Mouse (Mus musculus): ENCODE measurements around the gene Efna4. TPM values are rescaled to one million over a fixed set of nuclear protein-coding genes. Genes with fewer than 3 reads are reported as not detected.

Gene Efna4
- polyA plus RNA-seq, 1 experiment from 2014 or later = 14.1 TPM

DNA sequence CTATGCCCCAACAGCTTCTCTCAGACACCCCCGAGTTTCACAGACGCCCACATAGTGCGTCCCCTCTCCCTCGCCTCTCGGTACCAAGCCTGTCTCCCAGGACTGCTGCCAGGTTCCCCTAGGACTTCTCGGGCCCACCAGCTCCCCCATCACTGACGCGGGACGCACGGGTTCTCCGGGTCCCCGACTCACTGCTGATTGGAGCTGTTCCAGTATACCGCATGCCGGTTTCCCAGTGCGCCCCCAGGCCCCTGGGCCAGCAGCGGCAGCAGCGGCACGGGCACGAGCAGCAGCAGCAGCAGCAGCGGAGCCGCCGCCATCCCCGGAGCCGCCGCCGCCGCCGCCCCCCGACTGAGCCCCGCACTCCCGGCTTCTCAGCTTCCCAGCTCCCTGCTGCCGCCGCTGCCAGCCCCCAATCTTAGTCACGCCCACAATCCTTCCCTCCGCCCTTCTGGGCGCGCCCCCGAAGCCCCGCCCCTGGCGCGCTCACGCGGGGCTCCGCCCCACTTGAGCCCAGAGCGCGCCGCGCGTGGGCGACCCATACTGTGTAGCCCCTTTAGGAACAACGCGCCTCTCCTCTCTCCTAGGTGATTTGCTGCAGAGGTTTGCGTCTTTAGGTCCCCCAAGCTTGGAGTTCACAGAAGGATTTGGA is 15.2 kb downstream of the Efna4 start, which contains the start of gene Efna3:
Efna3 (minus strand) TSS at position 452 of the 652 bp plus-strand sequence.
- H3K4me2 ChIP-seq (ENCODE audit: low read length) = peak within 1 kb of the TSS; percentile 86
- H3K4me3 ChIP-seq (replicated peaks; ENCODE audit: low read length) = peak within 1 kb of the TSS; percentile 52
- peaks cover 39% of the 10 kb centered on the region for H3K4me1 ChIP-seq (replicated peaks; ENCODE audit: control insufficient read depth, insufficient read depth, low read length)
- ATAC-seq = peak; percentile 51
- under 1% methylated on average over 50 of the region's 53 CpGs for WGBS
- peaks cover 17% of the 10 kb centered on the region for H3K27me3 ChIP-seq (replicated peaks; ENCODE audit: control insufficient read depth, insufficient read depth, low read length)
- H3K27ac ChIP-seq (ENCODE audit: low read length) = peak within 1 kb of the TSS; percentile 83
- H3K9ac ChIP-seq (replicated peaks; ENCODE audit: low read depth, low read length) = peak within 1 kb of the TSS; percentile 67
- H3K9me3 ChIP-seq (ENCODE audit: control insufficient read depth, low read length) = no peaks in the 10 kb centered on the region
- H3K36me3 ChIP-seq (ENCODE audit: control insufficient read depth, insufficient read depth) = no peaks in the 10 kb centered on the region

DNA sequence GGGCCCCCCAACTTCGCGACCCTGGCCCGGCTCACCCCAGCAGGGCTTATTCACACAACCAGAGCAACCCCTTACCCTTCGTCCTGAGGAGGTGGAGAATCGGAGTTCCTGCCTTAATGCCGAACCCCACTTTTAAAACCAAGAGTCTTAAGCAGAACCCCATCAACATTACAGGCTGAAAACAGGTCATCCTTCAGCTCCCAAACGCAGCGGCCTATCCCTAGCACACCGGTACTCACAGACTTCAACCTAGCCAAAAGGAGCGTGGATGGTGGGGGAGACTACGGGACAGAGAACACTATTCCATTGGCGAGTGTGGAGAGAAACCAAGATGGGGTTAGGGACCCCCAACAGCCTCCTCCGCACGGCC is 15.7 kb downstream of the Efna4 start:
- Histone ChIP-seq H3K9ac (replicated peaks; ENCODE audit: low read depth, low read length) (peak overlapping the region; percentile 67), H3K4me3 (replicated peaks; ENCODE audit: low read length) (peak overlapping the region; percentile 52), H3K27ac (ENCODE audit: low read length) (peak overlapping the region; percentile 83), H3K27me3 (replicated peaks; ENCODE audit: control insufficient read depth, insufficient read depth, low read length) (peaks cover 17% of the 10 kb centered on the region), H3K4me2 (ENCODE audit: low read length) (peak overlapping the region; percentile 86), H3K9me3 (ENCODE audit: control insufficient read depth, low read length) (no peaks in the 10 kb centered on the region), H3K36me3 (ENCODE audit: control insufficient read depth, insufficient read depth) (no peaks in the 10 kb centered on the region), H3K4me1 (replicated peaks; ENCODE audit: control insufficient read depth, insufficient read depth, low read length) (peaks cover 44% of the 10 kb centered on the region)
- under 1% methylated on average over 14 of the region's 14 CpGs for WGBS
- peak; percentile 0; the same call in 1 of the 2 replicates for ATAC-seq

DNA sequence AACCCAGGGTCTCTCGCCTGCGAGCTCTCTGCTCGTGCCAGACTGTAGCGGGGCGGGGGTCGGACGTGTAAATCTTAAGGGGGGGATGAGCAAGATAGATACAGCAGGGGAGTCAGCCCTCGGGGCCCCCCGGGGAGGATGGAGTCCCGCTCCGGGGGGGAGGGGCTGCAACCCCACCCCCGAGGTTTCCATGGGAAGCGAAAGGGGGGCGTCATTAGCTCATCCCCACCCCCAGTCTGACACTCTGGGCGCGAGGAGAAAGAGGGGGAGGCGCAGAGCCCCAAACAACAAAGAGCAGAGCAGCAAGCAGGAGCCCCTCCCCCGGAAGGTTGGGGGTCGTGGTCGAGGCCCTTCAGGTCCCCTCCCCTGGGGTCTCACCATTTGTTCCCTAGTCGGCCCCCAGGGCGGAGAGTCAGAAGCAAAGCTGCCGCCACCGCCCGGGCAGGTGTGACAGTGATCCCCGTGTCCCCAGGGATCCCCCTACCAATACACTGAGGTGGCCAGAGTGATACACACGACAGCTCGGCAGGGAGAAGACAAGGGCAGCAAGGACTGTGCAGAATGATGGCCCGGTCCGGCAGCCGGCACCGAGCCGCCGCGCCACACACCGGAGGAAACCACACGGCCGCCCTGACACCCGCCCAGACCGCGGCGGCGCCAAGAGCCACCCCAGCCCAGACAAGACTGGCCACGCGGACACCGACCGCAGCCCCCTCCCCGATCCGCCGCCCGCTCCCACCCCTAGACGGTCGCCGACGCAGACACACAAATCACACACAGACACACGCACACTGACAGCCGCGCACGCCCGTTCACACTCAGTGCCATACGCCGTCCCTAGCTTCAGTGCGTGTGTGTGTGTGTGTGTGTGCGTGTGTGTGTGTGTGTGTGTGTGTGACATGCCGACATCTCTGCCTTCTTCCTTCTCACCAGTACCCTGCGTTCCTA is 16.4 kb downstream of the Efna4 start:
- peak overlapping the region; percentile 86 for H3K4me2 ChIP-seq (ENCODE audit: low read length)
- H3K27ac ChIP-seq (ENCODE audit: low read length) = peak overlapping the region; percentile 83
- H3K4me1 ChIP-seq (replicated peaks; ENCODE audit: control insufficient read depth, insufficient read depth, low read length) = peaks cover 50% of the 10 kb centered on the region
- peak overlapping the region; percentile 52 for H3K4me3 ChIP-seq (replicated peaks; ENCODE audit: low read length)
- H3K9me3 ChIP-seq (ENCODE audit: control insufficient read depth, low read length) = no peaks in the 10 kb centered on the region
- peak; percentile 4; the same call in 1 of the 2 replicates for ATAC-seq
- peaks cover 17% of the 10 kb centered on the region for H3K27me3 ChIP-seq (replicated peaks; ENCODE audit: control insufficient read depth, insufficient read depth, low read length)
- no peaks in the 10 kb centered on the region for H3K36me3 ChIP-seq (ENCODE audit: control insufficient read depth, insufficient read depth)
- 1% methylated on average over 66 of the region's 66 CpGs for WGBS
- peak overlapping the region; percentile 67 for H3K9ac ChIP-seq (replicated peaks; ENCODE audit: low read depth, low read length)

- no peak for ATAC-seq
- Histone ChIP-seq H3K9ac (replicated peaks; ENCODE audit: low read depth, low read length) (peak overlapping the region; percentile 67), H3K4me1 (replicated peaks; ENCODE audit: control insufficient read depth, insufficient read depth, low read length) (peaks cover 58% of the 10 kb centered on the region), H3K4me2 (ENCODE audit: low read length) (peak overlapping the region; percentile 86), H3K27me3 (replicated peaks; ENCODE audit: control insufficient read depth, insufficient read depth, low read length) (peaks cover 21% of the 10 kb centered on the region), H3K36me3 (ENCODE audit: control insufficient read depth, insufficient read depth) (no peaks in the 10 kb centered on the region), H3K27ac (ENCODE audit: low read length) (peak overlapping the region; percentile 83), H3K9me3 (ENCODE audit: control insufficient read depth, low read length) (no peaks in the 10 kb centered on the region), H3K4me3 (replicated peaks; ENCODE audit: low read length) (peak overlapping the region; percentile 52)
- WGBS = 1% methylated on average over 39 of the region's 41 CpGs
These were observed 17.1 kb downstream of the Efna4 start for GRCm38 (mm10) chr3:89320581-89321182.

DNA sequence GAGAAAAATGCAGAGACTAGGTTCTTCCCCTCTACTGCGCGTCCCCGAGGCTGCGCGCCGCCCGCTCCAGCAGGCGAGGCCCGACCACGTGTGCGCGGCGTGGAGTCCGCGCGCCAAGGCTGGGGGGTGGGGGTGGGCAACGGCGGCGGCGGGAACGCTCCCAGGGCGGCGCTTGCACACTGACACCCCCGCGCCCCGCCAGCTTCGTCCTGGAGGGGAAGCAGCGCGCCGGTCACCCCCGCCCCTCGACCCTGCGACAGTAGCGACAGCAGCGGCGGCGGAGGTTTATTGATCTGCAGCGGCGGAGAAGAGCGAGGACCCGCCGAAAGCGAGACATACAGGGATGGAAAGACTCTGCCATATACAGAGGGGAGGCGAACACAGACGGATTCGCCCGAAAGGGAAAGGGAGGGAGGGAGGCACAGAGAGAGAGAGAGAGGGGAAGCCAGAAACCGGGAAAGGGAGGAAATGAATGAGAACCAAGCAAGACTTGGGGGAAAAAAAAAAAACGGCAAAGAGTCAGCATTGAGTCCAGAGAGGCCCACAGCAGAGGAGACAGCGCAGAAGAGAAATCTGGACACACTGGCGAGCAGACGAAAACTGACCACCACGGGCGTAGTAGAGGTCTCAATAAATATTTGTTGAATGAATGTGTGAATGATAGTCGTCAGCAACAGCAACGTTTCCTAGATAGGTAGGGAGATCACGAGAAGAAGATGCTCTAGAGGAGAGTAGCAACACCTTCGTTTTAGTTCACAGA is 18.1 kb downstream of the Efna4 start:
- 2% methylated on average over 57 of the region's 58 CpGs for WGBS
- ATAC-seq = peak; percentile 10
- Histone ChIP-seq H3K27ac (ENCODE audit: low read length) (peak overlapping the region; percentile 83), H3K27me3 (replicated peaks; ENCODE audit: control insufficient read depth, insufficient read depth, low read length) (peaks cover 21% of the 10 kb centered on the region), H3K36me3 (ENCODE audit: control insufficient read depth, insufficient read depth) (no peaks in the 10 kb centered on the region), H3K4me1 (replicated peaks; ENCODE audit: control insufficient read depth, insufficient read depth, low read length) (peaks cover 67% of the 10 kb centered on the region), H3K4me3 (replicated peaks; ENCODE audit: low read length) (peak overlapping the region; percentile 52), H3K9ac (replicated peaks; ENCODE audit: low read depth, low read length) (peak overlapping the region; percentile 60), H3K4me2 (ENCODE audit: low read length) (peak overlapping the region; percentile 86), H3K9me3 (ENCODE audit: control insufficient read depth, low read length) (no peaks in the 10 kb centered on the region)

GRCm38 (mm10) chr3:89318971-89319590 is 18.7 kb downstream of the Efna4 start:
- no peak for ATAC-seq
- 7% methylated on average over 21 of the region's 21 CpGs for WGBS
- Histone ChIP-seq H3K27ac (ENCODE audit: low read length) (peak overlapping the region; percentile 83), H3K4me3 (replicated peaks; ENCODE audit: low read length) (peak overlapping the region; percentile 52), H3K4me1 (replicated peaks; ENCODE audit: control insufficient read depth, insufficient read depth, low read length) (peaks cover 67% of the 10 kb centered on the region), H3K9ac (replicated peaks; ENCODE audit: low read depth, low read length) (peak overlapping the region; percentile 60; the same call in 1 of the 2 replicates), H3K36me3 (ENCODE audit: control insufficient read depth, insufficient read depth) (no peaks in the 10 kb centered on the region), H3K9me3 (ENCODE audit: control insufficient read depth, low read length) (no peaks in the 10 kb centered on the region), H3K27me3 (replicated peaks; ENCODE audit: control insufficient read depth, insufficient read depth, low read length) (peaks cover 21% of the 10 kb centered on the region), H3K4me2 (ENCODE audit: low read length) (peak overlapping the region; percentile 86)

- peaks cover 19% of the 10 kb centered on the region for H3K27me3 ChIP-seq (replicated peaks; ENCODE audit: control insufficient read depth, insufficient read depth, low read length)
- H3K4me1 ChIP-seq (replicated peaks; ENCODE audit: control insufficient read depth, insufficient read depth, low read length) = peaks cover 67% of the 10 kb centered on the region
- no peak for ATAC-seq
- no peak overlapping the region for H3K27ac ChIP-seq (ENCODE audit: low read length)
- H3K36me3 ChIP-seq (ENCODE audit: control insufficient read depth, insufficient read depth) = no peaks in the 10 kb centered on the region
- WGBS = 73% methylated on average over 8 of the region's 8 CpGs
- no peak overlapping the region for H3K9ac ChIP-seq (replicated peaks; ENCODE audit: low read depth, low read length)
- no peaks in the 10 kb centered on the region for H3K9me3 ChIP-seq (ENCODE audit: control insufficient read depth, low read length)
- no peak overlapping the region for H3K4me3 ChIP-seq (replicated peaks; ENCODE audit: low read length)
- no peak overlapping the region for H3K4me2 ChIP-seq (ENCODE audit: low read length)
These were observed 19.5 kb downstream of the Efna4 start for GRCm38 (mm10) chr3:89318316-89318715.

- H3K9ac ChIP-seq (replicated peaks; ENCODE audit: low read depth, low read length) = no peak overlapping the region
- H3K9me3 ChIP-seq (ENCODE audit: control insufficient read depth, low read length) = no peaks in the 10 kb centered on the region
- H3K27me3 ChIP-seq (replicated peaks; ENCODE audit: control insufficient read depth, insufficient read depth, low read length) = peaks cover 19% of the 10 kb centered on the region
- H3K27ac ChIP-seq (ENCODE audit: low read length) = no peak overlapping the region
- ATAC-seq = no peak
- H3K4me1 ChIP-seq (replicated peaks; ENCODE audit: control insufficient read depth, insufficient read depth, low read length) = peaks cover 67% of the 10 kb centered on the region
- no peaks in the 10 kb centered on the region; the same call in 1 of the 2 replicates for H3K36me3 ChIP-seq (ENCODE audit: control insufficient read depth, insufficient read depth)
- WGBS = 54% methylated on average over 6 of the region's 6 CpGs
- H3K4me2 ChIP-seq (ENCODE audit: low read length) = no peak overlapping the region
- no peak overlapping the region for H3K4me3 ChIP-seq (replicated peaks; ENCODE audit: low read length)
These were observed 20.6 kb downstream of the Efna4 start for GRCm38 (mm10) chr3:89317246-89317645.
